In genomic region chr9:77603965-77604509, GRCm38 (mm10) we compare ENCODE assay signal across 26 mouse cellular contexts. TPM values are rescaled to one million over a fixed set of nuclear protein-coding genes. Genes with fewer than 3 reads are reported as not detected.
DNase-seq lines count a peak whose midpoint lies in the region; ATAC-seq and TF ChIP-seq lines count a peak whose summit lies in the region.
"Had no signal": no experiment of that assay in that cellular context is flagged by ENCODE, and none has a peak within 500 bp of the region (broad histone marks: within the 10 kb centered on the region; RNA-seq: fewer than 3 reads in every experiment).

No protein-coding gene starts in this region.

- no peak overlapping the region for H3K27ac ChIP-seq in embryonic facial prominence, embryonic 14.5 days (replicated peaks; ENCODE audit: low read depth, low read length)
- H3K27ac ChIP-seq in embryonic facial prominence, embryonic 10.5 days (replicated peaks), result no peak overlapping the region
- no peak overlapping the region for H3K27ac ChIP-seq in stomach, embryonic 15.5 days
- no peak overlapping the region for H3K27ac ChIP-seq in stomach, postnatal 0 days (replicated peaks)
- H3K27ac ChIP-seq in limb, embryonic 14.5 days (replicated peaks; ENCODE audit: low read depth, low read length), result no peak overlapping the region
- H3K27ac ChIP-seq in kidney, embryonic 16.5 days (ENCODE audit: low read length), result no peak overlapping the region
- H3K27ac ChIP-seq in liver, embryonic 11.5 days (ENCODE audit: low read depth, low read length), result no peak overlapping the region
- H3K27ac ChIP-seq: embryonic facial prominence, embryonic 13.5 days; forebrain, embryonic 15.5 days; heart, embryonic 15.5 days; hindbrain, embryonic 10.5 days; hindbrain, embryonic 13.5 days had no signal

- no peaks in the 10 kb centered on the region for H3K9me3 ChIP-seq in embryonic facial prominence, embryonic 14.5 days (ENCODE audit: control insufficient read depth, low read length)
- no peaks in the 10 kb centered on the region for H3K9me3 ChIP-seq in embryonic facial prominence, embryonic 10.5 days
- no peaks in the 10 kb centered on the region for H3K9me3 ChIP-seq in stomach, embryonic 15.5 days
- no peaks in the 10 kb centered on the region for H3K9me3 ChIP-seq in stomach, postnatal 0 days (ENCODE audit: control insufficient read depth, low read length)
- no peaks in the 10 kb centered on the region for H3K9me3 ChIP-seq in limb, embryonic 14.5 days (ENCODE audit: control insufficient read depth, low read length)
- H3K9me3 ChIP-seq in kidney, embryonic 16.5 days (ENCODE audit: low read length), result no peaks in the 10 kb centered on the region
- H3K9me3 ChIP-seq in liver, embryonic 11.5 days (ENCODE audit: control insufficient read depth, low read length), result no peaks in the 10 kb centered on the region
- H3K9me3 ChIP-seq: embryonic facial prominence, embryonic 13.5 days; forebrain, embryonic 15.5 days; heart, embryonic 12.5 days; heart, embryonic 15.5 days; hindbrain, embryonic 10.5 days; hindbrain, embryonic 13.5 days had no signal

- no peak overlapping the region for H3K4me3 ChIP-seq in embryonic facial prominence, embryonic 14.5 days (ENCODE audit: low read depth, low read length)
- no peak overlapping the region for H3K4me3 ChIP-seq in embryonic facial prominence, embryonic 10.5 days
- no peak overlapping the region for H3K4me3 ChIP-seq in stomach, embryonic 15.5 days (replicated peaks)
- no peak overlapping the region for H3K4me3 ChIP-seq in stomach, postnatal 0 days (ENCODE audit: low read depth, low read length)
- no peak overlapping the region for H3K4me3 ChIP-seq in limb, embryonic 14.5 days (replicated peaks; ENCODE audit: low read length)
- no peak overlapping the region for H3K4me3 ChIP-seq in kidney, embryonic 16.5 days (ENCODE audit: low read length)
- no peak overlapping the region for H3K4me3 ChIP-seq in liver, embryonic 11.5 days (ENCODE audit: low read depth, low read length)
- H3K4me3 ChIP-seq: embryonic facial prominence, embryonic 13.5 days; forebrain, embryonic 15.5 days; heart, embryonic 12.5 days; heart, embryonic 15.5 days; hindbrain, embryonic 10.5 days; hindbrain, embryonic 13.5 days had no signal

- H3K27me3 ChIP-seq in embryonic facial prominence, embryonic 14.5 days (replicated peaks; ENCODE audit: control insufficient read depth, insufficient read depth, low read length), result no peaks in the 10 kb centered on the region
- no peaks in the 10 kb centered on the region for H3K27me3 ChIP-seq in embryonic facial prominence, embryonic 10.5 days (replicated peaks; ENCODE audit: low read depth, poor library complexity, severe bottlenecking)
- H3K27me3 ChIP-seq in stomach, embryonic 15.5 days (replicated peaks), result no peaks in the 10 kb centered on the region
- H3K27me3 ChIP-seq in stomach, postnatal 0 days (ENCODE audit: control insufficient read depth, insufficient read depth, low read length), result no peaks in the 10 kb centered on the region
- H3K27me3 ChIP-seq in limb, embryonic 14.5 days (ENCODE audit: control insufficient read depth, insufficient read depth, low read length), result no peaks in the 10 kb centered on the region
- H3K27me3 ChIP-seq in kidney, embryonic 16.5 days (ENCODE audit: insufficient read depth, low read length), result no peaks in the 10 kb centered on the region
- H3K27me3 ChIP-seq in liver, embryonic 11.5 days (replicated peaks; ENCODE audit: control insufficient read depth, insufficient read depth, low read length), result no peaks in the 10 kb centered on the region
- H3K27me3 ChIP-seq: embryonic facial prominence, embryonic 13.5 days; forebrain, embryonic 15.5 days; heart, embryonic 12.5 days; heart, embryonic 15.5 days; hindbrain, embryonic 13.5 days; Patski had no signal

- no peaks in the 10 kb centered on the region for H3K36me3 ChIP-seq in embryonic facial prominence, embryonic 14.5 days (ENCODE audit: control insufficient read depth, insufficient read depth, low read length)
- H3K36me3 ChIP-seq in embryonic facial prominence, embryonic 10.5 days (replicated peaks), result no peaks in the 10 kb centered on the region
- no peaks in the 10 kb centered on the region for H3K36me3 ChIP-seq in stomach, embryonic 15.5 days
- H3K36me3 ChIP-seq in stomach, postnatal 0 days (ENCODE audit: control insufficient read depth, insufficient read depth, low read length), result no peaks in the 10 kb centered on the region
- no peaks in the 10 kb centered on the region for H3K36me3 ChIP-seq in limb, embryonic 14.5 days (ENCODE audit: control insufficient read depth, insufficient read depth, low read length)
- no peaks in the 10 kb centered on the region for H3K36me3 ChIP-seq in kidney, embryonic 16.5 days (ENCODE audit: insufficient read depth, low read length)
- no peaks in the 10 kb centered on the region for H3K36me3 ChIP-seq in liver, embryonic 11.5 days (ENCODE audit: control insufficient read depth, insufficient read depth, low read length)
- H3K36me3 ChIP-seq: embryonic facial prominence, embryonic 13.5 days; forebrain, embryonic 15.5 days; heart, embryonic 12.5 days; heart, embryonic 15.5 days; hindbrain, embryonic 10.5 days; hindbrain, embryonic 13.5 days had no signal

- no peak overlapping the region for H3K4me2 ChIP-seq in embryonic facial prominence, embryonic 14.5 days (ENCODE audit: low read depth, low read length)
- H3K4me2 ChIP-seq in stomach, embryonic 15.5 days, result no peak overlapping the region
- H3K4me2 ChIP-seq in stomach, postnatal 0 days (replicated peaks; ENCODE audit: low read depth), result no peak overlapping the region
- H3K4me2 ChIP-seq in limb, embryonic 14.5 days (replicated peaks; ENCODE audit: low read depth, low read length, severe bottlenecking), result no peak overlapping the region
- no peak overlapping the region for H3K4me2 ChIP-seq in kidney, embryonic 16.5 days (replicated peaks; ENCODE audit: low read depth, low read length)
- no peak overlapping the region for H3K4me2 ChIP-seq in liver, embryonic 11.5 days
- H3K4me2 ChIP-seq: embryonic facial prominence, embryonic 13.5 days; forebrain, embryonic 15.5 days; heart, embryonic 12.5 days; heart, embryonic 15.5 days; hindbrain, embryonic 13.5 days had no signal

- DNase-seq in embryonic facial prominence, embryonic 14.5 days (ENCODE audit: low spot score), result peak; percentile 34
- no peak for DNase-seq in embryonic facial prominence, embryonic 10.5 days (ENCODE audit: low spot score)
- no peak for DNase-seq in stomach, postnatal 0 days (ENCODE audit: low spot score)
- peak; percentile 64 for DNase-seq in limb, embryonic 14.5 days (ENCODE audit: low spot score)
- no peak for DNase-seq in liver, embryonic 11.5 days (ENCODE audit: low spot score)
- DNase-seq in lung, postnatal 14 days, result no peak
- DNase-seq: adrenal gland, adult 2 months; adrenal gland, postnatal 14 days; cerebellum, adult 11 months; cerebellum, adult 2 months; cerebellum, adult 9-11 months; cerebellum, postnatal 25 days; gastrocnemius, postnatal 25 days; heart, adult 18-20 months; heart, postnatal 10 days; heart, postnatal 36 days had no signal

- no peak for TF ChIP-seq EP300 in stomach, postnatal 0 days (optimal IDR thresholded peaks at IDR 0.05)

- no peak for TF ChIP-seq CTCF in stomach, postnatal 0 days (IDR thresholded peaks at IDR 0.05; ENCODE audit: low read depth)

- H3K9ac ChIP-seq in embryonic facial prominence, embryonic 14.5 days (ENCODE audit: low read depth, low read length), result no peak overlapping the region
- no peak overlapping the region for H3K9ac ChIP-seq in stomach, embryonic 15.5 days
- no peak overlapping the region for H3K9ac ChIP-seq in stomach, postnatal 0 days (ENCODE audit: low read length)
- no peak overlapping the region for H3K9ac ChIP-seq in limb, embryonic 14.5 days (ENCODE audit: low read depth, low read length, severe bottlenecking)
- H3K9ac ChIP-seq in kidney, embryonic 16.5 days (replicated peaks; ENCODE audit: low read length), result no peak overlapping the region
- no peak overlapping the region for H3K9ac ChIP-seq in liver, embryonic 11.5 days (ENCODE audit: low read depth, low read length)
- H3K9ac ChIP-seq: embryonic facial prominence, embryonic 13.5 days; forebrain, embryonic 15.5 days; heart, embryonic 12.5 days; heart, embryonic 15.5 days; hindbrain, embryonic 13.5 days had no signal

- no peaks in the 10 kb centered on the region for H3K4me1 ChIP-seq in embryonic facial prominence, embryonic 14.5 days (ENCODE audit: control insufficient read depth, insufficient read depth, low read length)
- H3K4me1 ChIP-seq in embryonic facial prominence, embryonic 10.5 days, result no peaks in the 10 kb centered on the region
- no peaks in the 10 kb centered on the region for H3K4me1 ChIP-seq in stomach, embryonic 15.5 days
- H3K4me1 ChIP-seq in stomach, postnatal 0 days (replicated peaks; ENCODE audit: control insufficient read depth, insufficient read depth), result no peaks in the 10 kb centered on the region
- H3K4me1 ChIP-seq in limb, embryonic 14.5 days (ENCODE audit: control insufficient read depth, insufficient read depth, low read length), result no peaks in the 10 kb centered on the region
- H3K4me1 ChIP-seq in kidney, embryonic 16.5 days (ENCODE audit: insufficient read depth, low read length), result no peaks in the 10 kb centered on the region
- H3K4me1 ChIP-seq in liver, embryonic 11.5 days (replicated peaks; ENCODE audit: control insufficient read depth, insufficient read depth, low read length), result no peaks in the 10 kb centered on the region
- H3K4me1 ChIP-seq: embryonic facial prominence, embryonic 13.5 days; heart, embryonic 12.5 days; heart, embryonic 15.5 days; hindbrain, embryonic 10.5 days; hindbrain, embryonic 13.5 days had no signal

- no peak for TF ChIP-seq POLR2A in limb, embryonic 14.5 days (IDR thresholded peaks at IDR 0.05; ENCODE audit: borderline replicate concordance, extremely low read depth, insufficient read depth, insufficient read length)

- ATAC-seq in embryonic facial prominence, embryonic 14.5 days (ENCODE audit: low read depth), result no peak
- ATAC-seq in stomach, embryonic 15.5 days (ENCODE audit: insufficient read depth, low FRiP score, low read depth), result peak; percentile 47; the same call in 1 of the 2 replicates
- ATAC-seq in stomach, postnatal 0 days (ENCODE audit: low FRiP score, low TSS enrichment), result no peak
- ATAC-seq in limb, embryonic 14.5 days (ENCODE audit: low FRiP score, low read depth), result peak; percentile 77; the same call in 1 of the 2 replicates
- ATAC-seq in kidney, embryonic 16.5 days (ENCODE audit: low FRiP score, low TSS enrichment), result no peak
- ATAC-seq in liver, embryonic 11.5 days (replicated peaks; ENCODE audit: low FRiP score), result no peak
- ATAC-seq: forebrain, embryonic 15.5 days; hindbrain, embryonic 16.5 days; Patski had no signal

- WGBS in embryonic facial prominence, embryonic 14.5 days, result 88% methylated on average over 1 of the region's 1 CpGs
- WGBS in embryonic facial prominence, embryonic 10.5 days, result 94% methylated on average over 1 of the region's 1 CpGs
- 94% methylated on average over 1 of the region's 1 CpGs for WGBS in stomach, embryonic 15.5 days
- WGBS in stomach, postnatal 0 days, result 61% methylated on average over 1 of the region's 1 CpGs
- 67% methylated on average over 1 of the region's 1 CpGs for WGBS in limb, embryonic 14.5 days
- 94% methylated on average over 1 of the region's 1 CpGs for WGBS in kidney, embryonic 16.5 days
- WGBS in liver, embryonic 11.5 days, result 86% methylated on average over 1 of the region's 1 CpGs

RNA-seq across cellular contexts. Expression of gene Klhl31, which starts 32.3 kb away (rescaled TPM):
- 31.1 and 39.8 TPM in 2 replicates for polyA plus RNA-seq in embryonic facial prominence, embryonic 14.5 days (2014; fragmentation: Nextera tagmentation; extraction: Ambion mirVana)
- polyA plus RNA-seq in embryonic facial prominence, embryonic 10.5 days (2016; fragmentation: Nextera tagmentation; extraction: Ambion mirVana), result 0.26 and 0.35 TPM in 2 replicates
- 0.28 and 0.62 TPM in 2 replicates for polyA plus RNA-seq in stomach, embryonic 15.5 days (2015; fragmentation: Nextera tagmentation; extraction: Ambion mirVana)
- polyA plus RNA-seq in stomach, postnatal 0 days (2015; fragmentation: Nextera tagmentation; extraction: Ambion mirVana), result 0.08 and 0.17 TPM in 2 replicates
- polyA plus RNA-seq in limb, embryonic 14.5 days (2012; rRNA removed), result 2.7 and 3.1 TPM in 2 replicates
- 11.7 and 17.1 TPM in 2 replicates for polyA plus RNA-seq in limb, embryonic 14.5 days (2014; fragmentation: Nextera tagmentation; extraction: Ambion mirVana)
- 0.92 and 0.98 TPM in 2 replicates for polyA plus RNA-seq in kidney, embryonic 16.5 days (2015; fragmentation: Nextera tagmentation; extraction: Ambion mirVana)
- 0.38 and 0.49 TPM in 2 replicates for polyA plus RNA-seq in liver, embryonic 11.5 days (2014; fragmentation: Nextera tagmentation; extraction: Ambion mirVana)
- polyA plus RNA-seq: adrenal gland, adult 2 months had no signal

RNA-seq across cellular contexts. Expression of gene Lrrc1, which starts 59.4 kb away (rescaled TPM):
- polyA plus RNA-seq in embryonic facial prominence, embryonic 14.5 days (2014; fragmentation: Nextera tagmentation; extraction: Ambion mirVana), result 13.5 and 14.1 TPM in 2 replicates
- 8.4 and 8.7 TPM in 2 replicates for polyA plus RNA-seq in embryonic facial prominence, embryonic 10.5 days (2016; fragmentation: Nextera tagmentation; extraction: Ambion mirVana)
- 17.3 and 17.5 TPM in 2 replicates for polyA plus RNA-seq in stomach, embryonic 15.5 days (2015; fragmentation: Nextera tagmentation; extraction: Ambion mirVana)
- 14.9 and 16.2 TPM in 2 replicates for polyA plus RNA-seq in stomach, postnatal 0 days (2015; fragmentation: Nextera tagmentation; extraction: Ambion mirVana)
- 26.6 and 27.7 TPM in 2 replicates for polyA plus RNA-seq in limb, embryonic 14.5 days (2012; rRNA removed)
- 14.0 and 16.8 TPM in 2 replicates for polyA plus RNA-seq in limb, embryonic 14.5 days (2014; fragmentation: Nextera tagmentation; extraction: Ambion mirVana)
- 23.2 and 23.3 TPM in 2 replicates for polyA plus RNA-seq in kidney, embryonic 16.5 days (2015; fragmentation: Nextera tagmentation; extraction: Ambion mirVana)
- polyA plus RNA-seq in liver, embryonic 11.5 days (2014; fragmentation: Nextera tagmentation; extraction: Ambion mirVana), result 5.6 and 5.8 TPM in 2 replicates

Comparison
In these comparisons a context has a peak if more than half of its experiments do, and no peak if none do; other contexts are left out.
1. ATAC-seq: peak in stomach, embryonic 15.5 days (single experiment) and limb, embryonic 14.5 days (single experiment); none in embryonic facial prominence, embryonic 14.5 days (single experiment), stomach, postnatal 0 days (single experiment), kidney, embryonic 16.5 days (single experiment) and liver, embryonic 11.5 days (single experiment).
2. DNase-seq: peak in embryonic facial prominence, embryonic 14.5 days (single experiment) and limb, embryonic 14.5 days (single experiment); none in embryonic facial prominence, embryonic 10.5 days (single experiment), stomach, postnatal 0 days (single experiment), liver, embryonic 11.5 days (single experiment) and lung, postnatal 14 days (single experiment).